Mouse (Mus musculus) forebrain, embryonic 16.5 days (tissue): ENCODE measurements around the gene Slc27a1. TPM values are rescaled to one million over a fixed set of nuclear protein-coding genes. Genes with fewer than 3 reads are reported as not detected.
"Not testable (repeated sequence)": the region's sequence is repeated elsewhere in the genome, so short reads cannot be mapped to it uniquely, and the experiment has no call there.

ENCODE experiments used
- ATAC-seq: fragments of 200-750 bp; cut with Nextera tagmentation; 2 replicates; pipeline ENCODE4 v1.8.0; 2017; ENCODE audit warnings: mild to moderate bottlenecking, moderate library complexity
- H3K27ac ChIP-seq: fragments of 300-500 bp; sonication (generic); 2 replicates; pipeline ENCODE4 v1.5.1; 2014; ENCODE audit warnings: low read length, control low read depth
- H3K27me3 ChIP-seq: fragments of 300-500 bp; sonication (generic); replicated peaks from 2 replicates; pipeline ENCODE4 v1.6.1; 2014; ENCODE audit warnings: low read length; ENCODE audit not compliant: control insufficient read depth, insufficient read depth
- H3K36me3 ChIP-seq: fragments of 300-500 bp; sonication (generic); 2 replicates; pipeline ENCODE4 v1.6.1; 2014; ENCODE audit not compliant: control insufficient read depth, insufficient read depth
- H3K4me1 ChIP-seq: fragments of 300-500 bp; sonication (generic); replicated peaks from 2 replicates; pipeline ENCODE4 v1.6.1; 2014; ENCODE audit warnings: low read length; ENCODE audit not compliant: control insufficient read depth, insufficient read depth
- H3K4me2 ChIP-seq: fragments of 300-500 bp; sonication (generic); 2 replicates; pipeline ENCODE4 v1.6.1; 2014; ENCODE audit warnings: mild to moderate bottlenecking, low read length, control low read depth
- H3K4me3 ChIP-seq: fragments of 300-500 bp; sonication (generic); replicated peaks from 2 replicates; pipeline ENCODE4 v1.5.1; 2014; ENCODE audit warnings: mild to moderate bottlenecking, low read length, control low read depth
- H3K9ac ChIP-seq: fragments of 300-500 bp; sonication (generic); replicated peaks from 2 replicates; pipeline ENCODE4 v1.6.1; 2014; ENCODE audit warnings: low read depth, low read length, control low read depth
- H3K9me3 ChIP-seq: fragments of 300-500 bp; sonication (generic); 2 replicates; pipeline ENCODE4 v1.6.1; 2016; ENCODE audit warnings: low read length; ENCODE audit not compliant: control insufficient read depth
- WGBS: fragments of 180-500 bp; shearing (Covaris S2); extraction: QIAGEN DNeasy Blood & Tissue Kit; methylation state at CpG from one replicate; pipeline ENCODE4 v1.1.7; 2014; 5-methylcytosine and 5-hydroxymethylcytosine counted together
- polyA plus RNA-seq: library from polyadenylated mRNA; unstranded; fragments of >200 nt; fragmentation: Nextera tagmentation; extraction: Ambion mirVana; gene quantifications from 2 replicates; pipeline ENCODE4 v1.2.1, GENCODE M21; 2015

Slc27a1 gene
- polyA plus RNA-seq = 74.6 and 75.9 TPM in 2 replicates

DNA sequence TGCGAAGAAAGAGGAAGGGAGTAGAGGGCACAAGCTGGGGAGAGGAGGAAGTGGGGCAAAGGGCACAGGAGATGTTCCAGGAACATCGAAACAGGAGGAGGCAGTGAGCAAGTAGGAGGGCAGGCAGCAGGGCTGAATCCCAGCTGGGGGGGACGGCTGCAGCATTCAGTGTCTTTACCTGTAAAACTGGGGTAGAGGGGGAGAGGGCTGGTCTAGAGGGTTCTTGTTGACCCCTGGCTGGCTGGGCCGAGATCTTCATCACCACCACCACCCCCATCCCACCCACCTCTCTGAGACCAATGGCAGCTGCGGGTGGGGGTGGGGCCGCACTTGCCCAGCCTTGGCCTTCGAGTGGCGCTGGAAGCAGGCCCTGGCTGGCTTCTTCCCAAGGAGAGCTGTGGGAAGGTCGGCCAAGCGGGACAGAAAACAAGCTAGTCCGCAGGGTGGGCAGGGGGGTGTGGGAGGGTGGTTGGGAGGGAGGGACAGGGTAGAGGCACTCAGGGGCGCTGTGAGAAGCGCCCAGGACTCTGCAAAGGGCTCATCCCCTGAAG, at the start of gene Slc27a1:
Slc27a1 (plus strand) TSS at position 496 of the 551 bp plus-strand sequence.
- Histone ChIP-seq H3K27ac (peak within 1 kb of the TSS; percentile 79), H3K4me3 (peak within 1 kb of the TSS; percentile 66), H3K4me2 (peak within 1 kb of the TSS; percentile 53), H3K27me3 (no peaks in the 10 kb centered on the region), H3K9me3 (no peaks in the 10 kb centered on the region), H3K4me1 (peaks cover 30% of the 10 kb centered on the region), H3K9ac (peak within 1 kb of the TSS; percentile 56), H3K36me3 (no peaks in the 10 kb centered on the region)
- ATAC-seq = no peak
- WGBS = 11% methylated on average over 13 of the region's 13 CpGs

DNA sequence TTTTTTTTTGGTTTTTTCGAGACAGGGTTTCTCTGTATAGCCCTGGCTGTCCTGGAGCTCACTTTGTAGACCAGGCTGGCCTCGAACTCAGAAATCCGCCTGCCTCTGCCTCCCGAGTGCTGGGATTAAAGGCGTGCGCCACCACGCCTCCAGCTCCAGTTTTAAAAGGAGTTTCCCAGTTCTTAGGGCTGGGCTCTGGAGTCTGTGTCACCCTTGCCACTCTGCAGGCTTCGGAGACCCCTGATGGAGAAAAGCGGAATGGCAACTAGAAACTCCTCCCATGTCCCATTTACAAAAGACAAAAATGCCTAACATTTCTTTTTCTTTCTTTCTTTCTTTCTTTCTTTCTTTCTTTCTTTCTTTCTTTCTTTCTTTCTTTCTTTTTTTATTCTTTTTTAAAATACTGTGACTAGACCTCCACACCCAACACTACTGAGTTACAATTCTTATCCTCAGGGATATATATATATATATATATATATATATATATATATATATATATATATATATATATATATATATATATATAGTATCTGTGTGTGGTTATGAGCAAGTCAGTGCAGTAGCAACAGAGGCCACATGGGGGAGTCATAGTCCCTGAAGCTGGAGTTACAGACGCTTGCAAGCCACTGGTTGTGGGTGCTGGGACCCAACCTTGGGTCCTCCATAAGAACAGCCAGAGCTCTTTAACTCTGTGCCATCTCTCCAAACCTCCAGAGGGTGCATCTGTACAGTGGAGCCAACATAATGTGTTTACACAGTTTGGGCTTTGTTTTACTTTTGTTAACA, 49.5 kb upstream of the Slc27a1 start:
- H3K4me2 ChIP-seq, H3K9ac ChIP-seq, H3K9me3 ChIP-seq, H3K27ac ChIP-seq, H3K27me3 ChIP-seq, H3K4me1 ChIP-seq, H3K4me3 ChIP-seq, H3K36me3 ChIP-seq: not testable (repeated sequence)
- 39% methylated on average over 9 of the region's 10 CpGs for WGBS
- 0 out of 2 replicates have a peak, but pooled peaks have one; percentile 39 for ATAC-seq

GRCm38 (mm10) chr8:71521634-71522033, 47.0 kb upstream of the Slc27a1 start:
- peaks cover 22% of the 10 kb centered on the region for H3K27me3 ChIP-seq
- no peak overlapping the region for H3K9ac ChIP-seq
- ATAC-seq = peak; percentile 76
- no peak overlapping the region for H3K4me3 ChIP-seq
- peaks cover 7% of the 10 kb centered on the region; the same call in 1 of the 2 replicates for H3K4me1 ChIP-seq
- WGBS = 3% methylated on average over 17 of the region's 17 CpGs
- H3K4me2 ChIP-seq = peak overlapping the region; percentile 22; the same call in 1 of the 2 replicates
- no peaks in the 10 kb centered on the region for H3K9me3 ChIP-seq
- H3K36me3 ChIP-seq = no peaks in the 10 kb centered on the region
- H3K27ac ChIP-seq = no peak overlapping the region

DNA sequence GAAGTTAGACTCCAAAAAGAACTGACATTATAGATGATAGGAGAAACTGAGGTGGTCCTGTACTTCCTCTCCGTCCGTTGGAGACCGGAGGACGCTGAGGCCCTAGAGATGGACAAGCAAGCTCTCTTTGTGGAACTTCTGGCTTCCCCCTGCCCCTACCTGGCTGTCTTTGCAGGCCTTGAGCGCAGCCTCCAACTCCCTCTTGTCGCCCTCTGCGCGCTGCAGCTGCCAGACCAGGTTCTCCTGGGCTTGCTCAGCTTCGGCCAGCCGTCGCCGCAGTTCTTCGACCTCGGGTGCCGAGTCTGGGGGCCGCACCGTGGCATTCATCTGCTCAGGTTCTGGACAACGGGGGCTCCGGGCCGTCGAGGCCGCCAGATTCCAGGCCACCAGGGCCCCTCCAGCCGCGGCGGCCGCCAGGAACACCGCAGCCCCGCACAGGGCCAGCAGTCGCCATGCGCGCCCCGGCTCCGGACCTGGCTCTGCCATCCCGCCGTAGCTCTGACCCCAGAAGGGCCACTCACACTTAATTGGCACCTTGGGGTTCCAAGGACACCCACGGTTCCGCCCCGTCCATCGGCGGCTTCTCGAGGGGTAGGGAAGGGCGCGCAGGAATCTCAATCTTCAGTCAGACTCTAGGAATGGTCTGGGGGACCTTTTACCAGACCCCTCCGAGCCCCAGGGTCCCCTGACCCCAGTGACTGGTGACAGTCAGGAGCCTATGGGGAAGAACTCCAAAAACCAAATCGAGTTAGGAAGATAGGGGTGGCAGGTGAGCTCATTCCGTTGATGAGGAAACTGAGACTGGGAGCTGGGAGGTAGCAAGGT, 43.2 kb upstream of the Slc27a1 start, which contains the start of gene Ccdc194:
Ccdc194 (minus strand) TSS at position 486 of the 825 bp plus-strand sequence.
- Histone ChIP-seq H3K9ac (no peak within 1 kb of the TSS), H3K27me3 (peaks cover 20% of the 10 kb centered on the region), H3K4me3 (no peak within 1 kb of the TSS), H3K27ac (no peak within 1 kb of the TSS), H3K4me2 (no peak within 1 kb of the TSS), H3K9me3 (no peaks in the 10 kb centered on the region), H3K36me3 (no peaks in the 10 kb centered on the region), H3K4me1 (peaks cover 7% of the 10 kb centered on the region; the same call in 1 of the 2 replicates)
- whole genome bisulfite sequencing = 5% methylated on average over 46 of the region's 46 CpGs
- ATAC-seq = no peak

DNA sequence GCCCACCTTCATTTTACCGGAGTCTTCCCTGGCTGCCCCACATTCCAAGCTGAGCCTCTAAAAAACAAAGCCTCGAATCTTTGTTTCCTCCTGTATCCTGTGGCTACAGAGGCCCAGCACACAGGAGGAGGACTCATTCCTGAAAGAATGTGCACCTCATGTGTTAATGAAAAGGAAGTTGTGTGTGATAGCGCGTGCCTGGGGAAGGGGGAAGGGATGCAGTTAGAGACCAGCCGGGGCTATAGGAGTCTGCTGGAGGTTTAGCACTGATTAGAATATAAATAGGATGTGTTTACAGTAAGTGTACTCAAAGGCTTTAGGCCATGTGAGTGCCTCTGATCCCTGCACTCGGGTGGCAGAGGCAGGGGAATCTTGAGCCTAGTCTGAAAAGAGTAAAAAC, 42.4 kb upstream of the Slc27a1 start:
- Histone ChIP-seq H3K9ac (no peak overlapping the region), H3K36me3 (no peaks in the 10 kb centered on the region), H3K27ac (no peak overlapping the region), H3K27me3 (peaks cover 18% of the 10 kb centered on the region), H3K4me3 (no peak overlapping the region), H3K4me1 (peaks cover 7% of the 10 kb centered on the region; the same call in 1 of the 2 replicates), H3K9me3 (no peaks in the 10 kb centered on the region), H3K4me2 (no peak overlapping the region)
- no peak for ATAC-seq
- WGBS = 5% methylated on average over 6 of the region's 6 CpGs

DNA sequence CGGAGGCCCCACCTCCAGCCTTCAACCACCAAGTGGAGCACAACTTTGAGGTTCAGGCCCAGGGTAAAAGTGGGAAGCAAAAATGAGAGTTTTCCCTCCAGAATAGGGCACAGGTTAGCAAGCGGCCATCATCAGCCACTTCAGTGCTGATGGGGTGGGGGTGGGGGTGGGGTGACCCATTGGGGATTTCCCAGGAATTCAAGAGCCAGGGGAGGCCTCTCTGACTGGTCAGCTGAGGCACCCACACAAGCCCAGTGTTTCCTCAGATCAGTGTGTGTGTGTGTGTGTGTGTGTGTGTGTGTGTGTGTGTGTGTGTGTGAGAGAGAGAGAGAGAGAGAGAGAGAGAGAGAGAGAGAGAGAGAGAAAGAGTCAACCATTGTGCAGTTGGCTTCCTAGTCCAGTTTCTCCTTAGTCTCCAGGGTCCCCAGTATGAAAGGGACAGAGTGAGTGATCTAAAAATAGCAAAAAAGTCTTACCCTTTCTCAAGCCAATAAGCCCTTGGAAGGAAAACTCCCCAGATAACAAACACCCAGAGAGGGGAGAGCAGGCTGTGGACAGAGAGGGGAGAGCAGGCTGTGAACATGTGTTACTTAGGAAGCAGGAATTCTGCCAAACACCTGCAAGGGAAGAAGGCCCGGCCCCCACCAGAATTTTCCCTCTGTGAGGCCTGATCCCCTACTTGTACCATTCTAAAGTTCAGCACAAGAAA, 41.4 kb upstream of the Slc27a1 start:
- no peak overlapping the region for H3K9ac ChIP-seq
- H3K4me2 ChIP-seq = no peak overlapping the region
- H3K9me3 ChIP-seq = no peaks in the 10 kb centered on the region
- 0 out of 2 replicates have a peak, but pooled peaks cover 4% of the 10 kb centered on the region for H3K4me1 ChIP-seq
- H3K4me3 ChIP-seq = no peak overlapping the region
- H3K27me3 ChIP-seq = peaks cover 18% of the 10 kb centered on the region
- 42% methylated on average over 3 of the region's 3 CpGs for WGBS
- no peak overlapping the region for H3K27ac ChIP-seq
- ATAC-seq = no peak
- no peaks in the 10 kb centered on the region for H3K36me3 ChIP-seq

- no peak overlapping the region for H3K27ac ChIP-seq
- H3K27me3 ChIP-seq = peaks cover 16% of the 10 kb centered on the region
- ATAC-seq = no peak
- no peaks in the 10 kb centered on the region for H3K36me3 ChIP-seq
- no peaks in the 10 kb centered on the region for H3K9me3 ChIP-seq
- no peak overlapping the region for H3K4me2 ChIP-seq
- 0 out of 2 replicates have a peak, but pooled peaks cover 4% of the 10 kb centered on the region for H3K4me1 ChIP-seq
- no peak overlapping the region for H3K4me3 ChIP-seq
- 78% methylated on average over 9 of the region's 11 CpGs for WGBS
- no peak overlapping the region for H3K9ac ChIP-seq
Measured at GRCm38 (mm10) chr8:71528362-71529073, 40.2 kb upstream of the Slc27a1 start.

- not testable (repeated sequence) for H3K27ac ChIP-seq, ATAC-seq, H3K9me3 ChIP-seq, H3K27me3 ChIP-seq, H3K36me3 ChIP-seq, H3K4me2 ChIP-seq, H3K4me1 ChIP-seq, H3K4me3 ChIP-seq, H3K9ac ChIP-seq
- WGBS = 73% methylated on average over 5 of the region's 12 CpGs
Measured at GRCm38 (mm10) chr8:71530735-71531467, 37.8 kb upstream of the Slc27a1 start.
